Mouse (Mus musculus) lung, postnatal 4 days (tissue): ENCODE measurements at regions not wholly inside any gene's neighbourhood (a gene's known extent, or its start where the extent isn't known, plus 50 kb on each side); places are given as distances from the start of the nearest gene placed in this dataset.

Source experiments
- DNase-seq, 2 experiments: peaks; one replicate each; pipeline ENCODE4 v3.0.0; 2021

DNA sequence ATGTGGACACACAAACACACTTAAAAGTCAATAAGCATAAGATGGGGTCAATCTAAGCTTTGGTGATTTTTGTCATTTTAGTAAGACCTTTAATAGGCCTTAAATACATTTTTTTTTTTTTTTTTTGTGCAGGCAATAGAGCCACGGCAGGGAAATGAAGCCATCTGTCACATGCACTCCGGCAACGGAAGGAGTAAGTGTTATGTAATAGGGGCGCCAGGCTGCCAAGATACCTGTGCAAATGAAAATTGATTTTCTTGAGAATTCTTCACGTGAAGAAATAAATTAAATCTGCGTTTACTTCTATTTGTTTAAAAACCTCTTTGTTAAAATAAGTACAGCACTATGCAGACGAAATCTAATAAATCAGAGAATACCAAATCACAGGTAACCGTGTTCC, 54.6 kb upstream of the Card11 start:
- DNase-seq: no peak

DNA sequence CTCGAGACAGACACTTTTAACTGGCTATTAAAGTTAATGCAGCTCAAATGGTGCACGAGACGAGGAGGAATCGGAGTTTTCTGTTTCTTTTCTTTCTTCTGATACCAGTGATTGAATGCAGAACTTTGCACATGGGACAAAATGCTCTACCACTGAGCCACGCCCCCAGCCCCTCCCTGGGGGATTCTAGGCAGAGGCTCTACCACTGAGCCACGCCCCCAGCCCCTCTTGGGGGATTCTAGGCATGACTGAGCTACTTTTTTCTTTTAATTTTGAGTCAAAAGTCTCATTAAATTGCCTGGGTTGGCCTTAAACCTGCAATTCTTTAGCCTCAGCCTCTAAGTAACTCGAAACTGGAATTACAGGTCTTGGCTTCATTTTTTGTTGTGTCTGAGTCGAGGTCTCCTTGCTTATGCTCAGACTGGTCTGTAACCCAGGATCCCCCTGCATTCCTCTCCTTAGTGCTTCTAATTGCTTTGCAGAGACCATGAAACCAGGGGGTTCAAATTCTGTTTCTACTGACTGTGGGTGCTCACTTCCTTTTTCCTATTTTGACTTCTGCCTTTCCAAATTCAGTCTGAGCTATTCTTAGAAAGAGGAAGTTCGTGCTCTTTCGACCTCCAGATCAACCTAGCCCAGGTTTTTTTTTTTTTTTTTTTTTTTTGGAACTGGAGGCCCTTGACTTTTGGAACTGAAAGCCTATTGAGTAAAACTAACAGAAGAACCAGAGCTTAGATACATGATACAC, 55.4 kb upstream of the Card11 start:
- DNase-seq: peak in 1 of 2 experiments; percentile 5

DNA sequence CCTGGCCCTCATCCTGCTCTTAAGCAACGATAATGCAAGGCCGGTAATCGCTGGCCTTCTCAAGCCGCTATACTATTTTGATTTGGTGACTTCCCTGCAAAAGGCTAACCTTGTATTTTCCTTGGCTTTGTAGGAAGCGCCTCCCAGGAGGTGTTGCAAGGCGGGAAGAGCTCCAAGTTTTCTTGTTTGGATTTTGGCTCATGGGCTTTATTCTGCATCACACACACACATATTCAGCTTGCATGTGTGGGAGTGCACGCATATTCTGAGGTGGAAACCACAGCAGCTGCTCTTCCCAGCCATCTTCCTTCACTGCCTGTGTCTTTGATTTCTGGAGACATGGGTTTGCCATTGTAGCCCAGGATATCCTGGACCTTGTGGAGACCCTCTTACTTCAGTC, 57.8 kb upstream of the Card11 start:
- no peak for DNase-seq

DNA sequence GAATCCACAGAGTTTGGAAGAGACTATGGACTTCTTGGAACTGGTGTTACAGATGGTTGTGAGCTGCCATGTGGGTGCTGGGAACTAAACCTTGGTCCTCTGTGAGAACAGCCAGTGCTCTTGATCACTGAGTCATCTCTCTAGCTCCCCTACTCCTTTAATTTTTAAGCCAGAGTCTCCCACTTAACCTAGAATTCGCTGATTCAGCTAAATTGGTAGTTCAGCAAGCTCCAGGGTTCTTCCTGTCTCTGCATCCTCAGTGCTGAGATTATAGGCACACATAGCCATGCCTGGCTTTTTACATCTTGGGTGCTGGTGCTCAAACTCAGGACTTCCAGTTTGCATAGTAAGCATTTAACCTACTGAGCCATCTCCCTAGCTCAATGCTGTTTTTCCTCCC, 58.5 kb upstream of the Card11 start:
- DNase-seq: no peak

DNA sequence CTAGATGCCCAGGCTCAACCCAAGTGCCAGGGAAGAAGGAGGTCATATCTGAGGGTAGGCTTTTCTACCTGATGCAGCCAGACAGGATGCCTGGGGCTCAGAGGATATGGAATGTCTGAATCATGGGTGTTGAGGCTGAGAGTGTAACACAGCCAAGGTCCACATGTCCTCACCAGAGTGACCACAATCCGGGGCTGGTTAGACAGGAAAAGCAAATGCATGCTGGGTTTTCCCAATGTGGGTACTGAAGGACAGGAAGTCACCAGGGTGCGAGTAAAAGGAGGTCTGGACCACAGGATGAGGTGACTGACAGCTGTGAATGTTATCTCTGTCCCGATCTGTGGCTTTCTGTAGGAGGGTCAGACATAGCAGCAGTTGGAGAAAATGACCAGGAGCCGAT, 61.8 kb upstream of the Card11 start:
- no peak for DNase-seq

DNA sequence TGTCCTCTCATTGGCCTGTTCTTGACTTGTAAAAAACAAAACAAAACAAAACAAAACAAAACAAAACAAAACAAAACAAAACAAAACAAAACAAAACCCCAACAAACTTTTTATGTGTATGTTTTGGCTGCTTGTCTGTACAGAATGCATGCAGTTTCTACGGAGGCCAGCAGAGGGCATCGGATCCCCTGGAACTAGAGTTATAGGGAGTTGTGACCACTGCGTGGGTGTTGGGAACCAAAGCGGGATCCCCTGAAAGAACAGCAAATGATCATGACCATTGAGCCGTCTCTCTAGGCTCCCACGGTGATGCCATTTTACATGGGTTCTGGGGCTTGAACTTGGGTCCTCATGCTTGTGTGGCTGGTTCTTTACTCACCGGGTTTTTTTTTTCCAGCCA, 67.2 kb upstream of the Card11 start:
- DNase-seq: no peak

DNA sequence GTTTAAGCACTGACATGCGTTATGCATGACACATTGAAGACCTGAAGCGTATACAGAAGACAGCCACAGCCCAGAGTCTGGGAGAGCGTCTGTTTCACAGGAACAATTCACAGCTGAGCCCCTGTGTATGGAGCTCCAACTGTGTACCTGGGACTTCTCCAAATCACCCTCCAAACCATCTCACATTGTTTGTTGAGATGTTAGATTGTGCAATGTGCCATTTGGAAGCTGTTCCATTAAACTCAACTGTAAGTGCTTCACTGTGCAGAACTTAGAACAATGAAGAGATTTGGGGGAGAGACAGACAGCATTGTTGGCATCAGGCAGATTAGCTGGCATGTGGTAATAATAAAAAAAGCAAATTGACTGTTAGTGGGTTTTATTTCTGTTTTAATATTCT, 74.1 kb upstream of the Card11 start:
- DNase-seq: no peak

DNA sequence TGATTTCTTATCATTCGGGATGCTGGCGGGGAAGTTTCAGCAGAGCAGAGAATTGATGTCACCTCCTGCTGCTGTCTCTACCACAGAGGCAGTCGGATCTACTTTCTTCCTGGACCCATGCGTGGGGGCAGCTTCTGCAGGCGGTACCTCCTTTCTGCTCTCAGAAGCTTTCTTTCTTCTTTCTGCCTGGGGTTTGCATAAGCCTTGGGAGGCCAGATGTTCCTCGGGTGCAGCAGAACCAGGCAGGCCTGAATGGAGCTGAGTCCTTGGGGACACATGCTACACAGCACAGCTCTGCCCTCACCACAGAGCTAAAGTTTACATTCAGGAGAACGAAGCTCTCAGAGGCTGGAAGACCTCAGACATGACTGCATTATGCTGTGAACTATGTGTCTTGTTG, 75.8 kb upstream of the Card11 start:
- DNase-seq: no peak

DNA sequence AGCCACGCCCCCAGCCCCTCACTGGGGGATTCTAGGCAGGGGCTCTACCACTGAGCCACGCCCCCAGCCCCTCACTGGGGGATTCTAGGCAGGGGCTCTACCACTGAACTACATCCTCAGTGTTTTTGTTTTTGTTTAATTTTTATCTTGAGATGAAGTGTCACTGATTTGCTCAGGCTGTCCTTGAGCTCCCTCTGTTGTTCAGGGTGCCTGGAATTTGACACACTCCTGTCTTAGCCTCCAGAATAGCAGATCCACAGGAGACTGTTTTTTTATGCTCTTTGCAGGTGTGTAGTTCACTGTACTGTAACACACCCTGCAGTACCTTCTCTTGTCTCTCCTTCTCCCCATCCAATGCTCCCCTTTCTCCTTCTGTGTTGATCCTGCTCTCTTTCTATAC, 76.6 kb upstream of the Card11 start:
- DNase-seq: no peak

DNA sequence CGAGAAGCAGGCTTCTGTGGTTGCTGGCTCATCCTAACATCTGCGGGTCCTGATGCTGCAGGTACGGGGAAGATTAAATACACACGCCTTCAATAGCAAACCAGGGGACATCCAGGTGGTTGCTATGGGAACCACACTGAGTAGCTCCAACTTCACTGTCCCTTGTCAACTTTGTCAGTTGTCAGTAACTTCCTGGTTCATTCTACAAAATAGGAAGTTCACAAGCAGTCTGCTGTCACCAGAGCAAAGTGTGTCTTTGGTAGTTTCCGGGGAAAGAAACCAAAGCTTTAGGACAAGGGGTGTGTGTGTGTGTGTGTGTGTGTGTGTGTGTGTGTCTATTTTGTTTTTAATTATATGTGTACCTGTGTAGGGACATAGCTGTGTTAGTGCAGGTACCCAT, 80.5 kb upstream of the Card11 start:
- DNase-seq: no peak

DNA sequence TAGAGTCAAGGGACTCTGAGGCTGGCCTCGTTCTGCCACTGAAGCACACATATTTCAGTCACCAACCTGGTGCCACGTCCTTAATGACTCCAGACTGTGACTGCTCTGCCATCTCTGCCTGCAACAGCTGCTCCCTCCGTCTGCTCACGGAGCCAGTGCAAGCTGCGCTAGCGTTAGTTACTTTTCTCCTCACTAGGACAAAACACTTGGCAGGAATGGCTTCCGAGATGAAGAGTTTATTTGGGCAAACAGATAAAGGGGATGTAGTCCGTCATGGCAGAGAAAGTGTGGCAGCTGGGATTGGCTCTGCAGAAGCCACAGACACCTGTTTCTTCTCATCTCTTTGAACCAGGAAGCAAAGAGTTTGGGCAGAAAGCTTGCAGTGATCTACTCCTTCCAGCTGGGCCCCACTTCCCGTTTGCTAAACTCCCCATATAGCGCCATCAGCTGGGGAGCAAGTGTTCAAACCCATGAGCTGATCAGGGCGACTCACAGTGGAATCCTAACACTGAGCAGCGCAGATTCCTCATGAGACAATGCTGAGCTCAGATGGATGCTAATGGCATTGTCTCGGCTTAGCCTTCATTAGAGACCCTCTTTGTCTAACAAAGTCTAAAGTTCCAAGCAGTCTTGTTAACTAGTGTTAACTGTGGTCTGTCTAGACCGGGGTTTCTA, 83.8 kb upstream of the Card11 start:
- DNase-seq: peak in 1 of 2 experiments; percentile 23

DNA sequence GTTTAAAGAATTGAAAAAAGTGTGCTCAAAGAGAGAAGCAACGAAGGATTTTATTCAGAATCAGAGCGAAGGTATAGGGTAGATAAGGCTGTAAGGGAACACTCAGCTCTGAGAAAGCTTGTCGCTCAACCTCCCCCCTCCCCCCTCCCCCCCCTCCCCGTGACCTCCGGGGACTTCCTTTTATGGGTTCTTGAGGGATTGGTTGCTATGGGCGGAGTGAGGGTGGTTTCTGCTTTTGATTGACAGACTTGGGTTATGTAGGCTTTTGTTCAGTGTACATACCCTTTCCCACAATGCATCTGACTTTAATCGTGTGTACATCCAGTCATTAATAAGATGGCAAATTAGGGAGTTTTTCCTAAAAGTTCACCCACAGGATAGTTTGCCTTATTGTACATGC, 84.4 kb upstream of the Card11 start:
- DNase-seq: peak in 1 of 2 experiments; percentile 18

DNA sequence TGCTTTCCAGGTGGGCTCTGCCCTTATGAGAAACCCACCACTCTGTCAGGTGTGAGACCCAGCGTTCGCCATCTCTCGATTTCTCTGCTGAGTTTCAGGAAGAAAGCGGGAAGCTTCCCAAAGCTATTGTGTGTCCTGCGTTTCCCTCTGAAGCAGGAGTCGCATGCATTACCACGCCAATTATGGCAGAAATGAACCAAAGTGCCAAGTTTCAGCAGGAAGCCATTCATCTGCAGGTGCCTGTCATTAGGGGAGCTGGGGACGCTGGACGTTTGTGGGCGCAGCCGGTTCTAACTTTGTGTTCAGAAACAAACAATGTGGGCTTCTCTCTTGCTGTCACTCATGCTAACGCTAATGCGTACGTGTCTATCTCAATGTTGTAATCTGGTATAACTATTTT, 91.3 kb upstream of the Card11 start:
- DNase-seq: no peak

DNA sequence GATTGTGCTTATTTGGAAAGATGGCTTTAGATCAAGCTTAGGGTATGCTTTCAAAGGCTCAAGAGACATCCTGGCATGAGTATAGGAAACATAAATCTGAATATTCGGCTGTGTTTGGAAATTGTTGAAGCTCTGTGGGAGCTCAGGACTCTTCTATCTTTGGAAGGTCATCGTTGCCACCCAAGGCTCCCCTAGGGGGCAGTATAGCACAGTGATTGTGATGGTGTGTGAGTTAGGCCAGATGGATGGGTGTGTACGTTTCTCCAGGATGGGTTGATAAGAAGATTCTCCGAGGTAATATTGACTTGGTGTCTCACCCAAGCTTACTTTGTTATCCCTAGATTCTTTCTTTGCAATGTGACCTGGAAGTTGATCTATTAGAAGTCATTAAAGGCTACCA, 93.3 kb upstream of the Card11 start:
- peak in 1 of 2 experiments; percentile 37 for DNase-seq

DNA sequence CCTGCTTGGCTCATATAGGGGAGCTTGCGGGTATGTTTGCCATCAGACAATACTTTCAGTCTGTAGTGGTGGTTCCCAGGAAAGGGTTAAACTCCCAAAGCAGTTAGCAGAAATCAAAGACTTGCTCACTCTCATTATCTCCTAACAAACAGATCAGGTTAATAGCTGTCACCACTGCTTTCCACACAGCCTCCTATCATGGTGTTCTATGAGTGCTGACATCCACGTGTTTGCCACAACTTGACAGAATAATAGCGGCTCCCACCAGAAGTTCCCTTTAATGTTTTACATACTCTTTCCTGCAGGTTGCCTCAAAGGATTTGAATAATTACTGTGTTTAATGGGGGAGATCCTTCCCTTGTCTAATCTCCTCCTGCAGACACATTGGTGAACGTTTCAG, 97.5 kb upstream of the Card11 start:
- DNase-seq: no peak

DNA sequence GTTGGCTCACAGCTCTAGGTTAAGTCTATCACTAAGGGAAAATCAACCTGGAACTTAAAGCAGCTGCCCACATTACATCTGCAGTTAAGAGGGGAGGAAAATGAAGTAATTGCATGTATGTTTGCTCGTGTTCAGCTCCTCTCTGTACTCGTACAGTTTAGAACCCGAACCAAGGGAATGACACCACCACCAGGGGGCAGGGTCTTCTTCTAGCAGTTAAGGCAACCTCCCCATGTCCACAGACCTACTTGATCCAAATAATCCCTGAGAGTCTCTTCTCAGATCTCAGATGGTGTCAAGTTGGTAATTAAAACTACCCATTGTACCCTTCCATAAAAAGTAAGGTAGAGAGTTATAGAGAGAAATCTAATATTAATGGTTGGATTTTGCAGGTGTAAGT, 111.3 kb upstream of the Card11 start:
- no peak for DNase-seq

DNA sequence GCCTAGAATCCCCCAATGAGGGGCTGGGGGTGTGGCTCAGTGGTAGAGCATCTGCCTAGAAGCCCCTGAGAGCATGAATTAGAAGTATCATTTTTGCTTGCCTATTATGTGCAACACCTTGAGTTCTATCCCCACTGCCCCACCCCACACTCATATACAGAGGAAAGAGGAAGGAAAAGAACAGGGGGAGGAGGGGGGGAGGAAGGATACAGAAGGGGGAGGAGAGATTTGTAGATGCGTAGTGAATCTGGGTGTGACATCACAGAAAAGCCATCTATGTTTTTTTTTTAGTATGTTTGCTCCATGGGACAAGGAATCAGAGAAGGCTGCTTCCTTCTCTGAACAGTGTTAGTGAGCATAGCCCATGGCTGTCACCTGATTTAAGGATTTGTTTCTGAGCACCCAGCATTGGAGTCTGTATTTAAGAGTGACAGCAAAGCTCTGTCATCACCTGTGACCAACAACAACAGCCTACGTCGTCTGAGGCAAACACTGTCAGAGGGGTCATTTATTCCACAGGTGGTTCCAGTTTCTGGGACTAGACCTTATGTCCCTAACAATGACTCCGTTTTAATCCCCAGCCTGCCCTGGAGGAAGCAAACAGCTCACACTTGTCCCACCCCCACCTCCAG, 115.0 kb upstream of the Card11 start:
- no peak for DNase-seq

DNA sequence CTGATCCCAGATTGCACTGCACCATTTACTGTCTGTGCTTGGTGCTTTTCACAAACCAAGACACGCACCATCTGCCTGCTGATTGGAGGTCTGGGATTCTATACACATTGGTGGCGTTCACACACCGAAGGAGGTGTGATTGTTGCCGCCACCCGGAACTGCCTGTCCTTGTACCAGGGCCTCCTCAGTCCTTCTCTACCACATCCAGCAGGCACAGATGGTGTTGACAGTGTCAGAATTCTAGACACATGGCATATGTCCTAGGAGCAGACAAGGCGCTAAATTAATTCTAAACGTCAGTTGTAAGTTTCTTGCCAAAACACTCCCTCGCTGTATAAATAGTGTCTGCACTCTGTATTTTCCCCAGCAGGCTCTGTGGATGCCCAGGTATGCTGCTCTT, 115.6 kb upstream of the Card11 start:
- DNase-seq: no peak

DNA sequence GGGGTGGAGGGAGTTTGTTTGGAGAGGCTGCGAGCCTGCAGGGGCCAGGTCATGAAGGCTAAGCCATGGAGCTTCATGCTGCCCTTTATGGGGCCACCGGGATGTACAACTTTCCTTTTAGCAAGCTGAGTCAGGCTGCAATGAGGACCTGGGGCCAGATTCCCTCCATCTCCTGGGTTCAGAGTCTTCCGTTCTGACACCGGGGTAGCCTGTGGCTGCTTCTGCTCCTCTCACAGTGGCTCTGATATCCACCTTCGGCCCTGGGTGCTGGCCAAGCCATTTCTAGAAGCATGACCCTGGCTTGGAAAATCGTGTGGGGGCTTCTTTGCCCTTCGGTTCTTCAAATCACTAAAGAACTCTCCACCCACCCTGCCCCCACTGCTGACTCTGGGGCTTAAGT, 115.4 kb upstream of the Sdk1 start:
- no peak for DNase-seq

DNA sequence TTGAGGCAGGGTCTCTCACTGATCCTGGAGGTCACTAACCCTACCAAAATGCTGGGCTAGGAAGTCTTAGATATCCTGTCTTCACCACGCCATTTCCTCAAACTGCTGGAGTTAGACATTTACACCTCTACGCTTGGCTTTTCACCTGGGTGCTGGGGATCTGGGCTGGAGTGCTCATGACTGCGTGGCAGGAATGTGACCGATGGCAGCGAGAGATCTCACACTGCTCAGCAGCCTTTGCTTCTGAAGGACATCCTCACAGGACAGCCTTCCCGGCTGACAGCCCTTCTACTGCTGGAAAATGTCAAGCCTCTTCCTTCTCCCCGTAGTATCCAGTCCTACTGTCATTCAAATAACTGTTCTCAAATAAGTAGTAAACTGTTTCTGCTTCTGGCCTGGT, 114.8 kb upstream of the Sdk1 start:
- peak in 1 of 2 experiments; percentile 6 for DNase-seq

DNA sequence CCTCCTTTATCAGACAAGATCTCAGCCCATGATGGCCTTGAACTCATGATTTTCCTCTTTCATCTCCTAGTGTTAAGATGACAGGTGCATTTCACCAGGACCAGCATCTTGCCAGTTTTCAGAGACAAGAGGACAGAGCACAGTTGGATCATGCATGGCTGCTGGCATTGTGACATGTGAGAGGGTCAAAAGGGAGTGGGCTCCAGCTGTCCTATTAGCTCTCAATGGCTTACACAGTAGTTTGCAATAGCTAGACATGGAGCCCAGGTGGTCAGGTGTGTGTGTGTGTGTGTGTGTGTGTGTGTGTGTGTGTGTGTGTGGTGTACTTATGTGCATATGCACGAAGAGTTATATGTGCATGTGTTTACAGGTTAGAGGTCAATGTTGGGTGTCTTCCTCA, 110.3 kb upstream of the Sdk1 start:
- peak in 1 of 2 experiments; percentile 2 for DNase-seq

DNA sequence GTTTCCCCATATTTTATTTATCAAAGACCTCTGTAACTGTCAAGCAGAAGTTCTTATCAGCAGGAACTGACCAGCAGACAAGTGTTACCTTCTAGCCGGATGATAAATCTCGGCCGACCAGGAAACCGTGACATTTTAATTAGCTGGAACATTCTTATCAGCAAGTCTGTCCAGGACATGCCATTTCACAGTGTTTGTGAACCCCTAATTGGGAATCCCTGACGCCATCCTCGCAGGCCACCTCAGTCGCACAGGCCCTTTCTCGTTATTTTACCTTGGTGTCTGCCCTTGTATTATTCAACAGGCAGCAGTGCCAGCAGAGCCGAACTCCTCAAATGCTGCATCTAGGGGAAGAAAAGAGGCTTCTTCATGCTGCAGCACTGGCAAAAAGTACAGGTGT, 109.4 kb upstream of the Sdk1 start:
- peak in 1 of 2 experiments; percentile 9 for DNase-seq

DNA sequence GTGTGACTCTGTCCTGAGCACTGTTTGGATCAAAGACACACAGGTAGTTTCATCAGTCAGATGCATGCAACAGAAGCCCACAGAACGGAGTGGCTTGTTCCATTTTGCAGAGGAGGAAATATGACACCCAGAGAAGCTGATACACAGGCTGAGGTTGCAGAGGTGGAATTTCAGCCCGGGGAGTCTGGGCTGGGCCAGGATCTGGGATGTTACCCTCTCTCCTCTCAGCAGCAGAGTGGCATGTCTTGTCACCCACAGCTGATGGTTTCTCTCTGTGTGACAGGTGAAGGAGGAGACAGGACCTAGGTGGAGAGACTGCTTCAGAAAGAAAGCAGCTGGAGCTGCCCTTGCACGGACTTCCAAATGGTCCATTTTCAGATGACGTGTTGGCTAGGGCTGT, 105.1 kb upstream of the Sdk1 start:
- DNase-seq: no peak

DNA sequence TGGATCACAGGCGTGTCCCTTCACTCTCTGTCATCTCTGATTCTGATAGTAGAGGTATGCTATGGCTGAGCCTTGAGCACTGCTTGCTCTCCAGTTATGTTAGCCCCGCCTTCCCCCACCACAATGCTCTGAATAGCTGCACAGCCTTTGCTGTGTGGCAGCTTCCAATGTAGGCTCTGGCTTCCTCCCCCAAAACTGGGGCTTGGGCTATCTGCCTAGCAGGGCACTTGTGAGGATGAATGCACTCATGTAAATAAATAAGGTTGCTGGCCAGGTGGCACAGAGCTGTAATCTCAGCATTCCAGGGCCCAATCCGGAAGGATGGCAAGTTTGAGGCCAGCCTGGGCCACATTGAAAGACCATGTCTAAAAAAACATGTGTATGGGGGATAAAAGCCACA, 103.6 kb upstream of the Sdk1 start:
- DNase-seq: no peak
